In genomic region chr6:5223551-5223950, GRCm38 (mm10) we compare ENCODE assay signal across 26 mouse cellular contexts. TPM values are rescaled to one million over a fixed set of nuclear protein-coding genes. Genes with fewer than 3 reads are reported as not detected.
"Had no signal": no experiment of that assay in that cellular context is flagged by ENCODE, and none has a peak within 500 bp of the region (broad histone marks: within the 10 kb centered on the region; RNA-seq: fewer than 3 reads in every experiment).

No protein-coding gene starts in this region.

RNA-seq across cellular contexts. Expression of gene Pon1, which starts 29.8 kb away (rescaled TPM):
- total RNA-seq: heart, postnatal 25 days; heart, postnatal 4 days; hematopoietic stem cell, adult 5-6 weeks; layer of hippocampus, adult 18-20 months; layer of hippocampus, adult 2 months; layer of hippocampus, adult 8-10 months; layer of hippocampus, postnatal 10 days; layer of hippocampus, postnatal 25 days; layer of hippocampus, postnatal 36 days; left cerebral cortex, adult 18-20 months; left cerebral cortex, adult 2 months had no signal
- polyA plus RNA-seq: heart, embryonic 12.5 days; heart, embryonic 13.5 days; heart, embryonic 14.5 days; heart, embryonic 15.5 days; heart, embryonic 16.5 days; heart, postnatal 0 days; hindbrain, embryonic 10.5 days; hindbrain, embryonic 12.5 days; inflammation-experienced regulatory T-cells, adult 6 months; intestine, embryonic 14.5 days; intestine, embryonic 15.5 days; intestine, embryonic 16.5 days; intestine, postnatal 0 days; kidney, embryonic 14.5 days; kidney, embryonic 15.5 days had no signal
